Mouse (Mus musculus) stomach, postnatal 0 days (tissue): ENCODE measurements around the gene Eif3d. TPM values are rescaled to one million over a fixed set of nuclear protein-coding genes. Genes with fewer than 3 reads are reported as not detected.
"Not testable (repeated sequence)": the region's sequence is repeated elsewhere in the genome, so short reads cannot be mapped to it uniquely, and the experiment has no call there.

ENCODE experiments used
- ATAC-seq: fragments of 200-750 bp; cut with Nextera tagmentation; 2 replicates; pipeline ENCODE4 v1.8.0; 2017; ENCODE audit not compliant: low FRiP score, low TSS enrichment
- DNase-seq: peaks from one replicate; pipeline ENCODE4 v3.0.0-alpha.2; 2016; ENCODE audit warnings: low spot score
- H3K27ac ChIP-seq: fragments of 300-500 bp; sonication (generic); replicated peaks from 2 replicates; pipeline ENCODE4 v1.5.1; 2014; ENCODE audit warnings: mild to moderate bottlenecking, control low read depth
- H3K27me3 ChIP-seq: fragments of 300-500 bp; sonication (generic); 2 replicates; pipeline ENCODE4 v1.6.1; 2014; ENCODE audit warnings: low read length; ENCODE audit not compliant: control insufficient read depth, insufficient read depth
- H3K36me3 ChIP-seq: fragments of 300-500 bp; sonication (generic); 2 replicates; pipeline ENCODE4 v1.6.1; 2014; ENCODE audit warnings: low read length, mixed read lengths; ENCODE audit not compliant: control insufficient read depth, insufficient read depth
- H3K4me1 ChIP-seq: fragments of 300-500 bp; sonication (generic); replicated peaks from 2 replicates; pipeline ENCODE4 v1.6.1; 2014; ENCODE audit warnings: antibody characterized with exemption; ENCODE audit not compliant: control insufficient read depth, insufficient read depth
- H3K4me2 ChIP-seq: fragments of 300-500 bp; sonication (generic); replicated peaks from 2 replicates; pipeline ENCODE4 v1.6.1; 2014; ENCODE audit warnings: low read depth, mild to moderate bottlenecking, control low read depth, moderate library complexity
- H3K4me3 ChIP-seq: fragments of 300-500 bp; sonication (generic); 2 replicates; pipeline ENCODE4 v1.5.1; 2014; ENCODE audit warnings: low read depth, low read length, control low read depth
- H3K9ac ChIP-seq: fragments of 300-500 bp; sonication (generic); 2 replicates; pipeline ENCODE4 v1.6.1; 2014; ENCODE audit warnings: mild to moderate bottlenecking, low read length, control low read depth, mixed read lengths
- H3K9me3 ChIP-seq: fragments of 300-500 bp; sonication (generic); 2 replicates; pipeline ENCODE4 v1.6.1; 2016; ENCODE audit warnings: low read length; ENCODE audit not compliant: control insufficient read depth
- CTCF ChIP-seq: IDR thresholded peaks from 2 replicates; pipeline ENCODE4 v1.5.1; 2016; ENCODE audit warnings: antibody characterized with exemption, low read depth, mild to moderate bottlenecking, moderate library complexity
- EP300 ChIP-seq: optimal IDR thresholded peaks from 2 replicates; pipeline ENCODE3; 2016; ENCODE audit warnings: antibody characterized with exemption
- WGBS: fragments of 180-500 bp; shearing (Covaris S2); extraction: QIAGEN DNeasy Blood & Tissue Kit; methylation state at CpG from one replicate; pipeline ENCODE4 v1.1.7; 2014; 5-methylcytosine and 5-hydroxymethylcytosine counted together
- polyA plus RNA-seq: library from polyadenylated mRNA; unstranded; fragments of >200 nt; fragmentation: Nextera tagmentation; extraction: Ambion mirVana; gene quantifications from 2 replicates; pipeline ENCODE4 v1.2.1, GENCODE M21; 2015

Gene Eif3d
- polyA plus RNA-seq = 106 and 110 TPM in 2 replicates

DNA sequence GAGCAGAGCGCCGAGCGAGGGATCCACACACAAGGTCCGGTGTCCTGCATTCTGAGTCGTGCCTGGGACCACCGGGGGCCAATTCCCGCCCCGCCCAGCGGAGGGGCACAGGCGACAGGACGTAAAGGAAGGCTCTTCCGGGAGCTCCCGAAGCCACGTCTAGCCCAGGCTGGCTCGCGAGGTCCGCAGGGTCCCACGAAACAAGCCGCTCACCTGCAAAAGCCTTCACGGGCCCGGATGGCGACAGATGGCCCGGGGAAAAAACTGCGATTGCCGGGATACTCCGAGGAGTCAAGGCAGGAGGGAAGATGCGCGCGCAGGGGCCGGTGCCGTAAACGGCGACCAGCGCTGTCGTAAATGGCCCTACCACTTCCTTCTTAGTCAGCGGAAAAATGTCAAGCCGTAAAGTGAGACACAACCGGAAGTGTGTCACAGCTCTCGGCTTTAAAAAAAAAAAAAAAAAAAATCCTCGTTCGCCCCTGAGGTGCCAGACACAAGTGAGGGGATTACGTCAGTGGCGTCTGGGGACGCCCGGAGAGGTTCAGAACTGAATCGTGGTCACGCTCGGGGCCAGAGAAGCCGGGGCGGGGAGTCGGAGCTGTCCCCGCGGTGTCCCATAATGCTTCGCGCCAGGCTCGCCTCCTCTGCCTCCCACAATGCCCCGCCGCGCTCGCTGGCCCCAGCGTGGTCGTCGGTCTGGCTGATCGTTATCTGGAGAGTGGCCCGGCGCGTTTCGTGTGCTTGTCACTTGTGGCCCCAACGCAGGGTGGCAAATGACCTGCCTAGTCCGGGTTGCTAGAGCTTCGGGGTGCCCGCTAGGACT, at the start of gene Eif3d:
Gene Eif3d (minus strand): TSS at position 344 of the 823 bp plus-strand sequence.
- ATAC-seq (peak; percentile 86), DNase-seq (peak; percentile 96)
- H3K4me2 ChIP-seq = peak within 1 kb of the TSS; percentile 88
- peak within 1 kb of the TSS; percentile 97 for H3K9ac ChIP-seq
- H3K36me3 ChIP-seq = peaks cover 21% of the 10 kb centered on the region
- no peak for TF ChIP-seq CTCF
- TF ChIP-seq EP300 = peak; percentile 72
- peak within 1 kb of the TSS; percentile 94 for H3K4me3 ChIP-seq
- no peaks in the 10 kb centered on the region for H3K9me3 ChIP-seq
- H3K4me1 ChIP-seq = peaks cover 6% of the 10 kb centered on the region
- H3K27me3 ChIP-seq = no peaks in the 10 kb centered on the region
- peak within 1 kb of the TSS; percentile 99 for H3K27ac ChIP-seq
- WGBS = under 1% methylated on average over 72 of the region's 72 CpGs

DNA sequence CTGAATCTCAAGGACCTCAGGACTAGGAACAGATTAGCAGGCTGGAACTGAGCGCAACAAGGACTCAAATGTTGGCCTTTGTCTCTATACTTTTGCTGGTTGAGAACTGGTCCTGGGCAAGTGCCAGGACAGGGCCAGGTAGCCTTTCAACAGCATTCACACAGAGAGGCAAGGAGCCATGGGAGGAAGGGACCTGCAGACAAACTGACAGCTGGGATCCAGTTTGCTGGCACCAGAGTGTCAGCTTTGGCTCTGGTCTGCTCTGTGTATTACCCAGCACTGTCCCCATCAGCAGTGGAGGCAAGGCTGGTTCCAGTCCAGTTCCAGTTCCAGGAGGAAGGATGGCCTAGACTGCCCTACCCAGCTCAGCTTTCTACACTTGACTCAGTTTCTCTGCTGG, 43.4 kb upstream of the Eif3d start:
- ATAC-seq = no peak

DNA sequence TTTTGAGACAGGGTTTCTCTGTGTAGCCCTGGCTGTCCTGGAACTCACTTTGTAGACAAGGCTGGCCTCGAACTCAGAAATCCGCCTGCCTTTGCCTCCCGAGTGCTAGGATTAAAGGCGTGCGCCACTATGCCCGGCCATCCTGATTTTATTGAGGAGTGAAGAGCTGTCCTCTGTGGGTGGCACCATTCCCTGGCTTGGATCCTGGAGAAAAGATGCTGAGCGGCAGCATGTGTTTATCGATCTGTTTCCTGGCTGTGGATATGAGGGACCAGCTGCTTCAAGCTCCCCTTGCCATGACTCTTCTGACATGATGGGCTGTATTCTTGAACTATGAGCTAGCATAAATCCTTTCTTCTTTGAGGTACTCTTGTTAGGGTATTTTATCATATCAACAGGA, 37.6 kb upstream of the Eif3d start:
- not testable (repeated sequence) for H3K27me3 ChIP-seq, H3K9ac ChIP-seq, H3K27ac ChIP-seq, DNase-seq, H3K9me3 ChIP-seq, H3K4me1 ChIP-seq, H3K36me3 ChIP-seq, H3K4me2 ChIP-seq, ATAC-seq, H3K4me3 ChIP-seq
- WGBS = 93% methylated on average over 8 of the region's 8 CpGs

More for the DNA sequence above, 43.4 kb upstream of the Eif3d start:
- Histone ChIP-seq H3K4me2 (no peak overlapping the region), H3K27ac (no peak overlapping the region), H3K9me3 (no peaks in the 10 kb centered on the region), H3K27me3 (no peaks in the 10 kb centered on the region), H3K9ac (no peak overlapping the region), H3K36me3 (no peaks in the 10 kb centered on the region), H3K4me1 (no peaks in the 10 kb centered on the region), H3K4me3 (no peak overlapping the region)
- WGBS = 91% methylated on average over 1 of the region's 1 CpGs
- TF ChIP-seq CTCF (no peak), EP300 (no peak)
- no peak for DNase-seq

DNA sequence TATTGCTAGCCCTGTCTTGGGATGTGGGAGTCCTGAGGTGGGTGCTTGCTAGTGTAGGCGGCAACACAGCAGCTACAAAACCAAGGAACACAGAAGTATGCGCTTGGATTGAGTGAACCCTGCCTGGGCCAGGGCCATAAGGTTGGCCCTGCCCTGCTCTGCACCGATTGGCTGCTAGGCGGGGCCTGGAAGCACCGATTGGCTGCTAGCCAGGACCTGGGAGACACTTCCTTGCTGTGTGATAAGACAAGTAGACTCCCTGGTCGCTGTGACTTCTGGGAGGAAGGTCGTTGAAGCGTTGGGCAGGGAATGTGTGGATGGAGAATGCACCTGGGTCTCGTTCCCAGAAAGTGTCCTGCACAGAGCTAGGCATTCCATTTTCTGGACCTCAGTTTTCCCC, 33.3 kb upstream of the Eif3d start:
- H3K36me3 ChIP-seq = no peaks in the 10 kb centered on the region
- TF ChIP-seq CTCF = no peak
- TF ChIP-seq EP300 = no peak
- WGBS = 49% methylated on average over 9 of the region's 9 CpGs
- H3K9ac ChIP-seq = no peak overlapping the region
- H3K4me1 ChIP-seq = no peaks in the 10 kb centered on the region
- H3K4me2 ChIP-seq = no peak overlapping the region
- H3K27me3 ChIP-seq = no peaks in the 10 kb centered on the region
- no peak overlapping the region for H3K4me3 ChIP-seq
- no peak overlapping the region for H3K27ac ChIP-seq
- no peaks in the 10 kb centered on the region for H3K9me3 ChIP-seq
- ATAC-seq (no peak), DNase-seq (peak; percentile 38)

DNA sequence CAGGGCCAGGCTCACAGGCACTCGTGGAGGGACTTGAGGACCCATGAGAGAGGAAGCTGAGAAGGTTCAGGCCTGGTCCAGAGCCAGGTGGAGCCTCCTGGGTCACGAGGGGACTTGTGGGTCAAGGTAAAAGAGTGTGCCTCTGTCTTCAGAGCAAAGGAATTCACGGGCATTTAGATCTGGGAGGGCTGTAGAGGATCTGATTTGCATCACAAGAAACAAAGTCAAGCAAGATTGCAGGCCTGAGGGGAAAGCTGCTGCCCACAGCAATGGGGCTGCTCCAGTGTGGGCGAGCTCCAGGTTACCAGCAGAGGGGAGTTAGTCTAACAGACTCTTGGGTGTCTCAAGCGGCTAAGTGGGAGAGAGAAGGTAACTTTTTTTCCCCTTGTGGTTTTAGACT, 30.8 kb upstream of the Eif3d start:
- H3K4me3 ChIP-seq = no peak overlapping the region
- TF ChIP-seq CTCF (no peak), EP300 (no peak)
- H3K4me2 ChIP-seq = no peak overlapping the region
- ATAC-seq (no peak), DNase-seq (no peak)
- H3K36me3 ChIP-seq = no peaks in the 10 kb centered on the region
- H3K4me1 ChIP-seq = no peaks in the 10 kb centered on the region
- H3K27ac ChIP-seq = no peak overlapping the region
- no peaks in the 10 kb centered on the region for H3K27me3 ChIP-seq
- WGBS = 23% methylated on average over 5 of the region's 5 CpGs
- H3K9me3 ChIP-seq = no peaks in the 10 kb centered on the region
- H3K9ac ChIP-seq = no peak overlapping the region

DNA sequence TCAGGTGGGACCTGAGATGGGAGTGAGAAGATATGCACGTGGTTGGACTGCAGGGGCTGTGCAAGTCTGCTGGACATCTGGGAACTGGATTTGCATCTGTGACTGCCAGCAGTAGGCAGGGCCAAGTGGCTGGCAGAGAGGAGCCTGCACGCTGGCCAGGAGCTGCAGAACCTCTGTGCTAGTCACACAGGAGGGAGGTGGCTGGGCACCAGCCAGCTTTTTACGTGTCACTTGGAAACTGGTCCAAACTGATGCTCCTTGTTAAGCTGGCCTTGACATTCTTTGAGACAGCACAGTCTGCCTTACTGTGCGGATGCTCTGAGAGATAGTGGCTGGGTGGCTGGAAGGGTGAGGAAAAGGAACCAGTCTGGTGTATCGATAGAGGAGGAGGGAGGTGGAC, 17.9 kb upstream of the Eif3d start:
- WGBS = 62% methylated on average over 5 of the region's 5 CpGs
- Histone ChIP-seq H3K27me3 (no peaks in the 10 kb centered on the region), H3K4me3 (no peak overlapping the region), H3K27ac (no peak overlapping the region), H3K4me1 (no peaks in the 10 kb centered on the region), H3K36me3 (no peaks in the 10 kb centered on the region), H3K4me2 (no peak overlapping the region), H3K9ac (no peak overlapping the region), H3K9me3 (no peaks in the 10 kb centered on the region)
- DNase-seq (no peak), ATAC-seq (no peak)
- TF ChIP-seq CTCF = no peak
